Mouse (Mus musculus) spleen, embryonic (tissue): ENCODE measurements around the gene 4930455H04Rik.

Experiments
- CTCF ChIA-PET: fragments of 350-600 bp; sonication (Branson Sonifier 250); formaldehyde crosslinking; loops from one replicate; lab custom pipeline; 2022; lab: Charles Lee

The 4930455H04Rik gene

GRCm38 (mm10) chr3:116966800-116967199, 1.3 kb upstream of the 4930455H04Rik start:
- CTCF ChIA-PET: no interaction called here

GRCm38 (mm10) chr3:116967436-116967835, 631 bp upstream of the 4930455H04Rik start:
- CTCF ChIA-PET: no interaction called here

- CTCF ChIA-PET: no interaction called here
Observed at GRCm38 (mm10) chr3:116968540-116968997, 502 bp downstream of the 4930455H04Rik start, which contains the start of gene Palmd. Gene Palmd (minus strand): TSS chr3:116968987.

- CTCF ChIA-PET: no interaction called here
Observed at GRCm38 (mm10) chr3:116969003-116969402, 936 bp downstream of the 4930455H04Rik start.

- CTCF ChIA-PET: no interaction called here
Observed at GRCm38 (mm10) chr3:116969786-116970185, 1.7 kb downstream of the 4930455H04Rik start.

- CTCF ChIA-PET: no interaction called here
Observed at GRCm38 (mm10) chr3:116981811-116982575, 13.9 kb downstream of the 4930455H04Rik start.

GRCm38 (mm10) chr3:116985042-116985455, 17.0 kb downstream of the 4930455H04Rik start:
- CTCF ChIA-PET: no interaction called here

GRCm38 (mm10) chr3:116985741-116986140, 17.7 kb downstream of the 4930455H04Rik start:
- CTCF ChIA-PET: no interaction called here

GRCm38 (mm10) chr3:116986451-116986850, 18.4 kb downstream of the 4930455H04Rik start:
- CTCF ChIA-PET: no interaction called here

- CTCF ChIA-PET: no interaction called here
Observed at GRCm38 (mm10) chr3:116988221-116988620, 20.2 kb downstream of the 4930455H04Rik start.

GRCm38 (mm10) chr3:116991180-116991579, 23.1 kb downstream of the 4930455H04Rik start:
- CTCF ChIA-PET: no interaction called here

GRCm38 (mm10) chr3:116993011-116993410, 24.9 kb downstream of the 4930455H04Rik start:
- CTCF ChIA-PET: no interaction called here

- CTCF ChIA-PET: no interaction called here
Observed at GRCm38 (mm10) chr3:117001686-117002485, 33.8 kb downstream of the 4930455H04Rik start.

GRCm38 (mm10) chr3:117003379-117003778, 35.3 kb downstream of the 4930455H04Rik start:
- CTCF ChIA-PET: no interaction called here

- CTCF ChIA-PET: no interaction called here
Observed at GRCm38 (mm10) chr3:117006636-117007035, 38.6 kb downstream of the 4930455H04Rik start.

- CTCF ChIA-PET: no interaction called here
Observed at GRCm38 (mm10) chr3:117007340-117007739, 39.3 kb downstream of the 4930455H04Rik start.

GRCm38 (mm10) chr3:117010182-117010581, 42.1 kb downstream of the 4930455H04Rik start:
- CTCF ChIA-PET: no interaction called here

- CTCF ChIA-PET: no interaction called here
Observed at GRCm38 (mm10) chr3:117020319-117020718, 52.3 kb downstream of the 4930455H04Rik start.

- CTCF ChIA-PET: no interaction called here
Observed at GRCm38 (mm10) chr3:117021907-117022306, 53.8 kb downstream of the 4930455H04Rik start.

GRCm38 (mm10) chr3:117024111-117024510, 56.0 kb downstream of the 4930455H04Rik start:
- CTCF ChIA-PET: no interaction called here

GRCm38 (mm10) chr3:117024557-117024956, 56.5 kb downstream of the 4930455H04Rik start:
- CTCF ChIA-PET: no interaction called here

GRCm38 (mm10) chr3:117025421-117025820, 57.4 kb downstream of the 4930455H04Rik start:
- CTCF ChIA-PET: no interaction called here
